Mouse (Mus musculus) megakaryocyte, embryonic 14.5 days (primary cell): ENCODE results near the gene H1foo.

Source experiments
- FLI1 ChIP-seq: IDR thresholded peaks from 2 replicates; pipeline ENCODE4 v1.6.1; 2012; ENCODE audit warnings: low read length, inconsistent platforms, mixed read lengths
- GATA1 ChIP-seq: IDR thresholded peaks from 3 replicates; pipeline ENCODE4 v1.6.1; 2012; ENCODE audit warnings: mixed read lengths, low read length, inconsistent platforms, borderline replicate concordance

GRCm38 (mm10) chr6:115932391-115932790 lies 12.3 kb upstream of the H1foo start:
- no peak for TF ChIP-seq GATA1
- TF ChIP-seq FLI1 = no peak
